Mouse (Mus musculus): Measurements from ENCODE around the gene Dscaml1. TPM values are rescaled to one million over a fixed set of nuclear protein-coding genes. Genes with fewer than 3 reads are reported as not detected.

Dscaml1 gene
- total RNA-seq, 2 experiments from 2014 or later = 88.0 to 91.7 TPM

DNA sequence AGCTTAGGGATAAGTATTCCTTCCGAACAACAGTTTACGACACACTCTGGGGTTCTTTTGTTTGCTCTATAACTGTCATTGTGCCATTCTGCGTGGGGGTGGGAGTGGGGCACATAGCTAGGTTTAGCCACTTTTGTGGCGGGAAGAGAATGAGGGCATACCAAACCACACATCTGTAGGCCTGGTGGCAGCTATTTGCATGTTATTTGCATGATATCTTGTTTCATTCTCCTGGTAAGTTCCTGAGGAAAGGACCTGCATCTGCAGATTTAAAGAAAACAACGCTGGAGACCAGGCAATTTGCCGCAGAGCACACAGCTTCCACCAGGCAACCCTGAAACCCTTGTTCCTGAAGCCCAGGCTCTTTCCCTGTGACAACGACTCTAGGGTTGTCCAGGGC is 30.8 kb downstream of the Dscaml1 start:
- no peak for DNase-seq

DNA sequence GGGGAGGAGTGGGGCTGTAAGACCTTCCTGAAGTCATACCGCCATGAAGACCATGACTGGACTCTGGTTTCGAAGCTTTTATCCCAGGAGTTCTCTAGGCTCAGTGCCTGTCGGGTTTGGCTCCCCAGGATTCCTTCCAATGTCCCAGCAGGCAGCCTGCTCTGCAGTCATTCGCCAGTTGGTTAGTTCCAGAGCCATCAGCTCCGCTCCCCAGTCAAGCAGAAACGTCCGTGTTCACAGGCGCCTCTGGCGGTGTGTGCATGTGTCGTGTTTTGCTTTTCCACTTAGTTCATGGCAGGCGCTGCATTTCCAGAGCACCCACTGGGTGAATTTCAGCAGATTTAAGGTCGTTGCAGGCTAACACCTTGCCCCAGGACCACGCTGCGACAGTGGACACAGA is 31.9 kb downstream of the Dscaml1 start:
- DNase-seq = no peak

DNA sequence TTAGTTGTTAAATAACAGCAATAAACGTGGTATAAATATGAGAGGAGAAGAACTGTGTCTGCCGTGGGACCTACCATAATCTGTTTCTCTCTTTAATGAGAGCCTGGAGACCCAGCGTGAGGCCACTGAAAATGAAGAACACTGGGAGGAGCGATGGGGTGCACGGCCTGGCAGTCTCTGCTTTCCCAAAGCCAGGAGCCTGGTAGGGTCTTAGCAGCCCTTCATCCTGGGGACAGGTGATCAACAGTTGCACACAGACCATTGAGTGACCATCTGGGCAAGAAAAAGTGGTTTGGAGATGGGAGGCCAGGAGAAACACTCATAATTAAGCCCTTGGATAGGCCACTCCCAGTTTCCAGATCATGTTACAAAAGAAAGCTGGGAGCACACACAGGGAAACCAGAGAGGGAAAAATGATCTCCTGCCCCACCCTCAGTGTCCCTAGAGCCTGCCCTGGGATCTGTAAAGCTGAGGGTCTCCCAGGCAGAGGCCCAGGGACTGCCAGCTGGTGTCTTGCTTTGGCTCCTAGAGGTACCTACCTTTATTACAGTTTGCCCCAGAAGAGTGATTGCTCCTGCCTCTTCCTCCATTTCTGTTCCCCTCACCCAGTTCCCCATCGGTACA is 39.1 kb downstream of the Dscaml1 start:
- DNase-seq = no peak

DNA sequence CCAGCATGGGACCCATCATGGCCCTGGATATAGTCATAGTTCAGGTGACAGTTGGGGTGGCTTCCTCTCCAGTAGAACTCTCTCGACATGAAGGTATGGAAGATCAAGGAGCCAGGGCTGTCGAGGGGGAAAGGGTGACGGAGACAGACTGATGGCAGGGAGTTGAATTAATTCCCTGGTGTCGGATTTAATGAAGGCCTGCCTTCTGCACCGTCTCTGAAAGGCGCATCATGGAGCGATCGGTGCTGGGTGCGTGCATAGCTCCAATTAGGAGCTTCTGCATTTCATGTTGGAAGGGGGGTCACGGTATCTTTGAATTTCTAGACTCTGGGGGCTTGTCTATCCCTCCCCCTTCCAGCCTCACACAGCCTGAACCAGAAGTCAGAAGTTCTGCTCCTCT is 41.8 kb downstream of the Dscaml1 start:
- DNase-seq = no peak

DNA sequence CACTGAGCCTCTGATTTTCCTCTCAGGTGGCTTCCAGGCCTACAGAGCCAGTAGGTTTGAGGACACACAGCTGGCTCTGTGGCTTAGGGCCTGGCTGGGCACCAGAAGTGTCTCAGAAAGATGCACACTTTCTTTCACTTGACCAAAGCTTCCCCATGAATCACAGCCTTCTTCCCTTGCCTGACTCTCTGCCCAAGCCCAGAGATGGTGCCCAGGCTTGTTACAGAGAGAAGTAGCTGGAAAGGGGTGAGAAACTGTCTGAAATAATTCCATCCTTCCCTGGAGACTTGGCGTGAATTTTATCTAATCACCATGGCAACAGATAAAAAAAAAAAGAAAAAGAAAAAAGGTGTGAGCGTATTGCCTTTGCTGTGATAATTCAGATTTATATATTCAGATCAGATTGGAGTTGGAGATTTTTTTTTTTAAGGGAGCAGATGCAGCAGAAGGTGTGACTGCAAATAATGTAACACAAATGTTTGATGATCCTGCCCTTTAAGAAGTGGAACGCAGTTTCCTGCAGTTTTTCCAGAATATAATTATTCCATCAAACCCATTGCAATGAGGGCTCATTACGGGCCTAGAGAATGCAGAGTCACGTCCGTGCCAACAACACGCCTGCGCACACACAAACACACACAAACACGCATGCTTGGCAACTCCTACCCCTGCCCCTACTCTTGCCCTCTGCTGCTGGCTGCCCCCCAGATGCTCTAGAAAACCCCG is 44.5 kb downstream of the Dscaml1 start:
- DNase-seq = peak; percentile 28 to 40

DNA sequence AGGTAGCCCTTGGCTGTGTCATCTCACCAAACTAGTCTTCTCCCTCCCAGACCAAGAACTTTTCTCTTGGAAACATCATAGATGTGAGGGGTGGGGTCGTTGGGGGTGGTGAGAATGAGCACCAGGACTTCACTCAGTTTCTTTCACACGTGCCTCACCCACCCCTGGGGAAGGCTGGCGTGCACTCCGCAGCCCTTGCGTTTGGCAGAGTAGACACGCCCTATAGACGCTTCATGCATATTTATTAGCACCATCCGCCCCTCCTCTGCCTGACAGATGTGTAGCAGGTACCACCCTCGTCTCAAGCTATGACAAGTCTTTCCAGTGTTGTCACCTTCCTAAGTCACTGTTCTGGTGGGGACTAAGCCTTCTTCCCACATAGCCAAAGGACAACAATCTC is 45.3 kb downstream of the Dscaml1 start:
- DNase-seq = no peak

DNA sequence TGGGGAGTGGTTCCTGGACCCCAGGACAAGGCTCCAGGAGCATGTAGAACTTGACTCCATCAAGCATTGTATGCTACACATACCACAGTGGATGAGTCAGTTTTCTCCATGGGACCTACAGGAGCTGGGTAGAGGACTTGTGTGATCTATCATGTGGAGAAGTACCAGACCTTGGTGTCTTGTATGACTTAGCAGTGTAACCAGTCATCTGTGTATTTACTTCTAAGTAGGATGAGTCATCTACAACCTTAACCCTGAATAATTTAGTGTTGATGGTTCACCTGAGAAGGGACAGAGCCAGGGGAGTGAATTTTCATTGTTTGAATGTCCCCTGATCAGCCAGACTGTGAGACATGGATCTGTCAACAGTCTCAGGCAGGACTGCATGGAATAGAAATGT is 48.4 kb downstream of the Dscaml1 start:
- DNase-seq = no peak

DNA sequence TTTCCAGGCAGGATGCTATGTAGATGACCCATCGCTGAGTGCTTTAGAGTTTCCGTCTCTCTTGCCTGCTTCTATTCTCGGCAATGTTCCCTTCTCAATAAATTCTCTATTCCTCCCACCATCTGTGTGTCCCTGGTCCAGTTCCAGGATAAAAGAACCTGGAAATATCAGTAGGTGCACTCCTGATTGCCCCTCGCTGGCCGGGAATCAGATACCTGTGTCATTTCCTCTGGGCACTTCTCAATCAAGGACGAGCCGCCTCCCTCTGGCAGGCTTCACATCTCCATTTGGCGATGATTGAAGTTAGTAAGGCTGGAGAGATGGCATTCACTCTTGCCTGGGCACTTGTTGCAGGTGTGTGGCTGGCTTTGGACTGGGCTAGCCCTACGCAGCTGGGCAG is 54.5 kb downstream of the Dscaml1 start:
- no peak for DNase-seq

DNA sequence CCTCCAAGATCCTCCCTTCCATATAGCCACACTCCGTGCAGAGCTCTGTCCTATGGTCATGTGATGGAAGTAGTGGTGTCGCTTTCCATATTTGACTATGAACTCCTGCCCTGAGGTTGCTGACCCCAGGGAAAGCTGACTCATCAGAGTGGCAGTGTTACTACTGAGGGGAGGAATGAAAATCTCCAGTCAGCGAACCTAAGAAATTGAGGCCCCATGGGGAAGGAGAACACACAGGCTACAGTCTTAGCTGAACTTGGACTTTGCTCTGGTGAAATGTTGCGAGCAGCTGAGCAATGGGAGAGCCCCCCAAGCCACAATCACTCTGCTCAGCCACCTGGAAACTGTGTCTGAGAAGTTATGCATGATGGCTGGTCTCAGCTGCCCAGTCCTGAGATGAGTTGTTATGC is 60.2 kb downstream of the Dscaml1 start:
- no peak for DNase-seq

DNA sequence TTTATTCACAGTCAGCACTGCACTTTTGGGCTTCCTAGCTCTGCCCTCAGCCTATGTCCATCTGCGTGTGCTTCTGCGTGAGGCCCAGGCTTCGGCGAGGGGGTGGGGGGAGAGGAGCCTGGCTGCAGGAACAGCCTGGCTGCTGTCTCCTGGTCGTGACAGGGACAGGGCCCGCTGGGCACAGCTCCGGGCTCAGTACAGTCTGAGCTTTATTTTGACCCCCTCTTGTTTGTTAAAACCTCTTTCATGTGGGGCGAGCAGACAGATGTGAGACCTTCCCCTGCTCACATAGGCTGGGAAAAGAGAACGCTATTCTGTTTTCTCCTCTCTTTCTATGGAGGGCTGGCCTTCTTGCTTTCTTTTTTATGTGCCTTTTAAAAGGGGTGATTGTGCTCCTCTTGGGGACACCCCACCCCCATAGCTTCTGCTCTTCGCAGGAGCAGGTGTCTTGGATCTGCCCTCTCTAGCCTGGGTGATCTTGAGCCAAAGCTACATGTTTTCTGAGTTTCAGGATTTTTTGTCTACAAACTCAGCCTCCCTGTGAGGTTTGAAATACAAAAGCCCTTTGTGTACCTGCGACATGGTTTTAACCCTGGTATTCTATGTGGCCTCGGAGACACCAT is 60.9 kb downstream of the Dscaml1 start:
- peak in 1 of 2 experiments; percentile 40 for DNase-seq

DNA sequence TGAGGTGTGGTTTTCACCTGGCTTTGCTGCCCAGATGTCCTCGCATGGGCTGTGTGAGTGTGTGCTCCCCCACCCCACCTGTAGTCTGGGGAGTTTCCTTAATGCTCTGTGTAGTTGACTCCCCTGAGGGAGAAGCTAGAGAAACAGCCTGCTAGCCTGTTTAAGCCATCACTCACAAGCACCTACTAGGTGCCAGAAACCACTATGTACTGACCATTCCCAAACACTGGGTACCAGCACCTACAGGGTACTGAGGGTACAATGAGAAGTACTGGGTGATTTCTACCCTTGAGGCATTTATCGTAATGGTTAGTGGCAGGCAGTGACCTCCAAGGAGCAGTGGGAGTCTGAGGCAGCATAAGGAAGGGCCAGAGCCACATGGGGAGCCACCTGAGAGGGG is 64.5 kb downstream of the Dscaml1 start:
- no peak for DNase-seq

DNA sequence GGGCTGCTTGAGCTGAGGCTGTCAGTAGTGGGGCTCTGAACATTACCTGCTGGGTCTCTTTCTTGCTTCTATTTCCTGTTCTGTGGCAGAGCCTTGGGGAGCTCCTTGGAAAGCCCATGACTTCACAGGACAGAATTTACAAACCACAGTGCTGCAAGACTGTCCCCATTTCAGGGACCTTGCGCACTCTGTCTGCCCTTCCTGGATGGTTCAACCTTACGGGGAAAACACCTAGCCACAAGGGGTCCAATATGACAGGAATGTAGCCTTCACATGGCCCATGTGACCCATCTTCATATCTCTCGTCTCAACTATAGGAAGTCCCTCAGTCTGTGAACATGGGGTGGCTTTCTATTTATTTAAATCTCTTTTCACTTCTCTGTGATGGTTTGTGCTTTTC is 68.5 kb downstream of the Dscaml1 start:
- no peak for DNase-seq

DNA sequence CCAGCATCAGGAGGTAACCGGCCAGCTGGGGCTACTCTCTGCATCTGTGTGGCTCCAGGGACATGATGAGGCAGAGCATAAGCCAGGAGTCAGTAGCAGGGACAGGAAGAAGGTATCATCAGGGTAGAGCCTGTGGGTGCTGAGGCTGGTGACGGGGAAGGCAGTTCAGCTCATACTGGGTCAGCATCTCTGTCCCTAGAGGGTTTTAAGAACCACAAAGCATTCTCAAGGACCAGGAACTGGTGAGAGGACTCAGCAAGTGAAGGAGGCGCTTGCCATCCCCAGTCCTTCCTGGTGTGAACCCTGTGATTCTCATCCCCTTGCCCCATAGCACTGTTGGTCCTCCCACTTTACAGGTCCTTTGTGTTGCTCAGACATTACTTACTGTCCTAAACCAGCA is 69.9 kb downstream of the Dscaml1 start:
- no peak for DNase-seq

DNA sequence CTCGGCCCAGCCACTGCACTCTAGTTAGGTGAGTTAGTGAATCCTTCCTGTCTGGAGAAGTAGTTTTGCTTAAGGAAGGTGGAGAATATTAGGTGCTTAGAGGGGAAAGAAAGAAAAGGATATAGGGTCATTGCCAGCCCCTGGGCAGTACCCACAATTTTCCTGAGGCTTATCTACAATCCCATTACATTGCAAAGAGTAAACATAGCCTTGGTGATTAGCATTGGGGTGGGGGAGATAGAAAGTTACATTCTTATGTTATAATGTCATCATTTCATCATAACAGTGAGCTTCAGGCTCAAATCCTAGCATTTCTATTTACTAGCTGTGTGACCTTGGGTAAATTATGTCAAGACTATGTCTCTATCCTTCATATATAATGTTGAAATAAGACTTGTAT is 70.5 kb downstream of the Dscaml1 start:
- DNase-seq = no peak

DNA sequence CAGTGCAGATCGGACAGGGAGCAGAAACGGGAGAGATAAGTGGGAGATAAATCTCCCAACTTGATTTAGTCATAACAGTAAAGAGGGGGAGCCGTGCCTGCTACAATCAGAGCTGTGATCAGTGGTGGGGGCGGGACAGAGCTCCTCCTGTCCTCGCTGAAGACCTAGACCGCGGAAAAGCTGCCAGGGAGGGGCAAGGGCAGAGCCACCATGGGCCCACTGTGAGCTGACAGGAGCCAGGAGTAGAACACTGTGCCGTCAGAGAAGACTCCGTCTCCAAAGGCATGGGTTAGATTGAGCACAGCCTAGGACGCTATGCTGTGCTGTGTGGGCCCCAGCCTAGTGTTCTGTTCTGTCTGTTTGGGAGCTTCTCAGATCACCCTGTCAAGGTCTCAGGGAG is 72.8 kb downstream of the Dscaml1 start:
- no peak for DNase-seq

DNA sequence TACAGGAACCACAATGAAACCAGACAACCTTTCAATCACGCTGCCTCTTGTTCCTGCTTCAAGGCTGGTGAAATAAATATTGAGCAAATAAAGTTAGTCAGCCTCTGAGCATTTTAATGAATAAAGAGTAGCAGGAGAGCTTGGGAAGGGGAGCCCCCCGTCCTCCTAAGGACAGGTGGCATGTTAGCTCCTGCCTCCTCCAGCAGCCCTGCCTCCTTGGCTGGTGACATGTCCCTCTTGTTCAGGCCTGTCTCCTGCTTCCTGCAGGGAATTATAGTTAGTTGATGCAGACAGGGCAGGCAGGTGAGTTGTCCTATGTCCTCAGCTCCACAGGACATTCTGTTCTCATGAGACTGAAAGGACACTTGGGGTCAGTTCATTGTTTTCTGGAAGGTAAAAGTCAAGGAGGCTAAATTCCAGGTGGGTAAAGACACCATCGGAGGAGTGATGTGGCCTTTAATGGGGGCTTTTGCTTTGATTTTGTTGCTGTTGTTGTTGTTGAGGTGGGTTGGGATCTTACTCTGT is 73.7 kb downstream of the Dscaml1 start:
- DNase-seq = no peak

DNA sequence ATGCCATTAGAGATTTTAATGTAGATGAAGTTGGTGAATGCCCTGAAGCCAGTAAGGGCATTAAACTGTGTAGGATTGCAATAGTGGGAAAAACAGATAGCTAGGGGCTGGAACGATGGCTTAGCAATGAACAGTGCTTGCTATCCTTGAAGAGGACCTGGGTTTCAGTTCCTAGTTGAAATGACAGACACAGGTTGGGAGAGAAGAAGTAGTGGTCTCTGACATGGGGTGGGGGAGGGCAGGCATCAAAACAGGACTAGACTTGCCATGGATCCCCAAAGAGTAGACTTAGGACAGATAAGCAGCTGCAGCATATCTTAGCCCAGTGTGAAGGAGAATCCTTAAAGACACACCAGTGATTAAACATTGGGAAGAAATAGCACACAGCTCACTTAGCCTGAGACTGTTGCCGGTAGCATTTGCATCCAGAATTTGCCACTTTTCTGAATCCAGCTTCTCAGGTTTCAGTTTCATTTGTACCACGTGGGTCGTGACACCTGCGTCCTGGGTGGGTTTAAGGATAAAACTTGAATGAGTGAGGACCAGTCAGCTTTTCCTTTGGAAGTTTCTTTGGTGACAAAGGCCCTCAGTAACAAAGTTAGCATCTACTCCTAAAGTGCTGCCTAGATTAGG is 75.0 kb downstream of the Dscaml1 start:
- no peak for DNase-seq

DNA sequence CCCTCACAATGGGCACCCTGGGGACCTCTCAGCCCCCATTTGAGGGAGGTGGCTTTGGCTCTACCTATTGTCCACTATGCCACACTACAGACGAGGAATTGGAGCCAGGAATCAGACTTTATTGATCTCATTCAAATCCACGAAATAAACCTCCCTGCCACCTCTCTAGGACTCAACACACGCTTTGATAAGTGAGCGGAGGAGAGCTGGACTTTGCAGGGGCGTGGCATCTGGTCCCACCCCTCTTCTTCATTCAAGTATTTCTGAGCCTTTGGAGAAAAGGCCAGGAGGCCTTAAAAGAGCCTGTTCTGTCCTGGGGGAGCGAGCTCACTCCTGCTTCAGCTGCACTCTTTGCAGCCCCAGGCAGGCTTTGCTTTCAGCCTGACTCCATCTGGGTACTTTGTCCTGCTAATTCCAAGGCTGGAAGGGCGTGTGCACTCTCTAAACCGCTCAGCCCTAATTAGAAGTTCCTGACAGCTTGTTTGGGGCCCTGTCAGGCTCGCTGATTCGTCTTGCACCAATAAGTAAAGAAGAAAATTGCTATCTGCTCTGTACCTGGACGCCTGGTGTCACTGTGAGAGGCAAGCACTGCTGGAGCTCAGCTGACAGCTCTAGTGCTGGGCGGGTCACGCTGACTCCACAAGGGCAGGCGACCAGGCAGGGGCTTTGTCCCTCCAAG is 75.7 kb downstream of the Dscaml1 start:
- DNase-seq = no peak

DNA sequence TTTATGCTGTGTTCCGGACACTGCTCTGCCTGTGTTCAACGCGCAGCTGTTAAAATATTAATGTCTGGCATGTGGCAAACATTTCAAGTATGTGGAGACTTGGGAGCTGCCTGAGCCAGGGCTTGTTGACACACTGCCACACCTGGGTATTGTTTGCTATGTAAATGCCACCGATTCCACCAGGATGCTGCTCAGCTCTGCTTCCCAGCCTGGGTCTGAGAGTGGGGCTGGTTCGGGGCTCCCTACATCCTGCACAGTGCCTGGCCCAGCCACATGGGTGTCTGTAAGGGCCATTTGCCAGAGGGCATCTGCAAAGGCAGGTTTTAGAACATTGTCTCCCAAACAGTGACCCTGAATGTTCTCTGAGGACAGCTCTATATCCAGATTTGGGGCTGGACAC is 78.5 kb downstream of the Dscaml1 start:
- no peak for DNase-seq

DNA sequence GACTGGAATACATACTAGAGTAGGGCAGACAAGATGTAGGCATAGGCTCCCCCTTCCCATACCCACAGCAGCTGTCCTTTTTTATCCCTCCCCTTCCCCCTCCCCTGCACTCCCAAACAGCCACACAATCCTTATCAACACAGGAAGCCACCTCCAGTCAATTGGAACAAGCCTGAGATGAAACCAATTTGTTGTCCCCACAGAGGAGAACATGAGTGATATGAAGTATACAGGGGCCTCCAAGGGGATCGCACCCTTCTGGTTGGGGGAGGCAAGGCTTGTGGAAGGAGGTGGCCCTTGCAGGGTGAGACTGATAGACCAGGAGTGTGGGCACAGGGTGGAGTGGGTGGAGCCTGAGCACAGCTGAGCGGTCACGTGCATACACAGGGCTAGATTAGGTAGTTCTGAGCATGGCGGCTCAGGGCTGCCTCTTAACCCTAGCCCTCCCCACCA is 79.1 kb downstream of the Dscaml1 start:
- DNase-seq = no peak

DNA sequence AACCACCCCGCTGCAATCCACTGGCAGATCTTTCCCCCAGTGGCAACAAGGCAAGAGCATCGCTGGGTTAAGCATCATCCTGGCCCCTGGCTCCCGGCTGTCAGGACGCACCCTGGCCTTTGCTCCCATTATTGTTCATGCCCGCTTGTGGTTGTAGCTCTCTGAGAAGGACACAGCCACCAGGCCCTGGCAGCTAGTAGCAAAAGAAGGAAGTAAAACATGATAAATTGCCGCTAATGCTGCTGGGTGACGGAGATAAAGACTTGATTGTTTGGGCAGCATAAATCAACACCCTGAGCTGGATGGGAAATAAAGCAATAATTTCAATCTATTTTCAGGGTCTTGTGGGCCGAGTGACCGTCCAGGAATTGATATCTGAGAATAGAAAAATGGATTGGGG is 81.1 kb downstream of the Dscaml1 start:
- DNase-seq = no peak

DNA sequence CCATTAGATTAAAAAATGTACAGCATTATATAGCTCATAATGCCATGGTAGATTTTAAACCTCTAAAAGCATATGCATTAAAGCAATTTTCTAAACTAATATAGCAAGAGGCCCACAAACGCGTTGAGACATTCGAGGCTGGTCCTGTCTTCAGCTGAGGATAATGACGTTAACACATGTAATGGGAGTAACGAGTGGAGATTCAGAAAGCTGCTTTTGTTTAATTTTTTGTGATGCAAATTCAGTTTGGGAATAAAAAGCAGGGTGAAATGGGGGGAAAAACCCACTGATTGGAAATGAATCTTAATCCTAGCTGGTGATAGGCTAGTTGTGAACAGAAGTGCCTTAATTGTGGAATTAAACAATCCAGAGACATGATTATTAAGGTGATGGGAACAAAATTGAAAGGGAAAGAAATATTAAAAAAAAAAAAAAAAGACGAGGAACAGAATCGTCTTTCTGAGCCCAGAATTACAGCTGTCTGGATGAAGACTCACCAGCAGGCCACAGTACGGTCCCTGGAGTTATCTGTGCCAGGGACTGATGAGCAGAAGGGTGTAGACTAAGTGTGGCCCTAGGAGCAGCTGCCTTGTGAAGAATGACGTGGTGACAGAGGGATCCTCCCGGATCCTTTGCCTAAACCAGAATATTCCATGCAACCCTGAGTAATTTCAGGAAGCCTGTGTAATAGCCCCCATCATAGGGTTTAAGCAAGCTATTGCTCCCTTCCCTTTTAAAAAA is 84.5 kb downstream of the Dscaml1 start:
- no peak for DNase-seq
